Mouse (Mus musculus) spleen, postnatal 36 days (tissue): ENCODE measurements around the gene Olfr1322.

Experiments used
- DNase-seq, 2 experiments: peaks; one replicate each; pipeline ENCODE4 v3.0.0; 2022; ENCODE audit warnings: low spot score in 2 of 2, mixed read lengths in 1 of 2

Gene Olfr1322

GRCm38 (mm10) chrX:49891383-49891782 lies at the start of gene Olfr1322:
Olfr1322 (minus strand) TSS chrX:49891483.
- no peak for DNase-seq

DNA sequence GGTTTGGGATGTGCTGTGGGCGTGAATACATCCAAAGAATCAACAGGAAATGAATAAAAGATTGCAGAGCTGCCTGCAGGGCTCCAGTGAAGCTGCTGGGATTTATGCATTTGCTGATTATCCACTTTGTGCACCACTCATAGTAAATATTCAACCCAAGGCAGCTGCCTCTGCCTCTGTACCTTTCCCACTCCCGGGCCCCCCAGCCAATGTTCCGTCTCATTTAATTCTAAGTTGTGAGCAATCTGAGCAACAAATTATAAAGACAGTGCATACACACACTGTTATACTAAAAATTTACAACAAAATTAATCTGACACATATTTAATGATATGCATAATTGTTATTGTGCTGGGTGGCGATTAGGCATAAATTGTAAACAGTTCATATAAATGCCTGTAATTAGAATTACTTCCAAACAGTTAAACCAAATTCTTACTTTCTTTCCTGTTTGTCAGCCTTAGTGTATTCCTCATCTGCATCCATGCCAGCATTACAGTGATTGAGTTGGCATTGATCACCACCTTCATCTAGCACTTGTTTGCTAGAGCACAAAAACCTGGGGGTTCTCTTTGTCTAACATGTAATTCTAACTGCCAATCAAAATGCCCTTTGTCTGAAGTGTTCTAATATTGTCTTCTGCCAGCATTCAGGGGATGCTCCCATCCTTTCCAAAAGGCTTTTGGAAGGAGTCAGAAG lies 13.5 kb downstream of the Olfr1322 start:
- DNase-seq: no peak
